Mouse (Mus musculus) thymus, postnatal 10 days (tissue): ENCODE measurements around the gene Dscaml1.

Source experiments
- DNase-seq, 2 experiments: peaks; one replicate each; pipeline ENCODE4 v3.0.0; 2021; ENCODE audit warnings: low spot score in 2 of 2

Gene Dscaml1

GRCm38 (mm10) chr9:45505487-45505939 is 79.1 kb downstream of the Dscaml1 start:
- no peak for DNase-seq

GRCm38 (mm10) chr9:45507482-45507881 is 81.1 kb downstream of the Dscaml1 start:
- no peak for DNase-seq

GRCm38 (mm10) chr9:45510806-45511546 is 84.5 kb downstream of the Dscaml1 start:
- DNase-seq, result no peak

- DNase-seq, result no peak
These were observed 91.7 kb downstream of the Dscaml1 start for GRCm38 (mm10) chr9:45517993-45518705.

- DNase-seq, result no peak
These were observed 93.4 kb downstream of the Dscaml1 start for GRCm38 (mm10) chr9:45519841-45520240.

- DNase-seq, result no peak
These were observed 96.4 kb downstream of the Dscaml1 start for GRCm38 (mm10) chr9:45522866-45523265.

GRCm38 (mm10) chr9:45524505-45524904 is 98.1 kb downstream of the Dscaml1 start:
- no peak for DNase-seq

GRCm38 (mm10) chr9:45533253-45533652 is 106.8 kb downstream of the Dscaml1 start:
- no peak for DNase-seq

GRCm38 (mm10) chr9:45534472-45534988 is 108.1 kb downstream of the Dscaml1 start:
- no peak for DNase-seq

GRCm38 (mm10) chr9:45537649-45538048 is 111.2 kb downstream of the Dscaml1 start:
- DNase-seq, result no peak

- no peak for DNase-seq
These were observed 113.0 kb downstream of the Dscaml1 start for GRCm38 (mm10) chr9:45539265-45540044.

- DNase-seq, result no peak
These were observed 119.7 kb downstream of the Dscaml1 start for GRCm38 (mm10) chr9:45546024-45546638.

- DNase-seq, result no peak
These were observed 120.6 kb downstream of the Dscaml1 start for GRCm38 (mm10) chr9:45546902-45547578.

GRCm38 (mm10) chr9:45549796-45550195 is 123.4 kb downstream of the Dscaml1 start:
- DNase-seq, result no peak

GRCm38 (mm10) chr9:45550210-45550609 is 123.8 kb downstream of the Dscaml1 start:
- DNase-seq, result no peak

GRCm38 (mm10) chr9:45550662-45551061 is 124.2 kb downstream of the Dscaml1 start:
- DNase-seq, result no peak

GRCm38 (mm10) chr9:45555036-45555826 is 128.8 kb downstream of the Dscaml1 start:
- DNase-seq, result no peak

- no peak for DNase-seq
These were observed 130.5 kb downstream of the Dscaml1 start for GRCm38 (mm10) chr9:45556882-45557281.

GRCm38 (mm10) chr9:45560987-45561386 is 134.6 kb downstream of the Dscaml1 start:
- DNase-seq, result no peak
